ENCODE assay signal across 12 mouse cellular contexts in the genomic region with DNA sequence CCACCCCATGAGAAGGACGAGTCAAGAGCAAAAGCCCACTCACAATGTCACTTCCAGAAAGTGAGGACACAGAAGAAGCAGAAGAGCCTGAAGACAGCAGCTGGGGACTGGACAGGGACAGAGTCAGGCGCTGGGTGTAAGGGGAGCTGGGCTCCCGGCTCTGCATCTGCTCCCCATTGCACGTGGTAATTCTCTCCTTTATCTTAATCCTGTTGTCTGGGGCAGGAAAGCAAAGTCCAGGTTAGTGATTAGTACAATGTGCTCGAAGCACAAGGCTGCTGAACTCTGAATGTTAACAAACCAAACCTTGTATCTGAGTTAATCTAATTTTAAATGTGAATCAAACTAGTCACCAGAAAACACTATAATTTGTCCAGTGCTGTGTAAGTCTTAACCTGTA.
"Had no signal": no experiment of that assay in that cellular context is flagged by ENCODE, and none has a peak within 500 bp of the region (broad histone marks: within the 10 kb centered on the region; RNA-seq: fewer than 3 reads in every experiment).

No protein-coding gene starts in this region.

- ATAC-seq: hindbrain, postnatal 0 days; lung, postnatal 0 days; midbrain, embryonic 13.5 days had no signal

- H3K4me2 ChIP-seq: hindbrain, embryonic 13.5 days; midbrain, embryonic 13.5 days had no signal

- H3K27me3 ChIP-seq: hindbrain, embryonic 13.5 days; midbrain, embryonic 13.5 days had no signal

- H3K9me3 ChIP-seq: hindbrain, embryonic 13.5 days; limb, embryonic 10.5 days; midbrain, embryonic 13.5 days had no signal

- H3K4me1 ChIP-seq: hindbrain, embryonic 13.5 days; limb, embryonic 10.5 days; midbrain, embryonic 13.5 days had no signal

- DNase-seq: kidney, postnatal 10 days; layer of hippocampus, adult 9-11 months; layer of hippocampus, postnatal 36 days; lung, adult 2 months; lung, postnatal 36 days; right cerebral cortex, postnatal 14 days; thymus, postnatal 36 days had no signal

- H3K27ac ChIP-seq: hindbrain, embryonic 13.5 days; hindbrain, postnatal 0 days; limb, embryonic 10.5 days; midbrain, embryonic 13.5 days had no signal

- H3K9ac ChIP-seq: hindbrain, embryonic 13.5 days; midbrain, embryonic 13.5 days had no signal

- H3K4me3 ChIP-seq: hindbrain, embryonic 13.5 days; limb, embryonic 10.5 days; midbrain, embryonic 13.5 days had no signal
